Mouse (Mus musculus): ENCODE data around the gene Glyat. TPM values are rescaled to one million over a fixed set of nuclear protein-coding genes. Genes with fewer than 3 reads are reported as not detected.

The Glyat gene
- not detected in 2 replicates for polyA plus RNA-seq (2016; fragmentation: Nextera tagmentation; extraction: Ambion mirVana)

DNA sequence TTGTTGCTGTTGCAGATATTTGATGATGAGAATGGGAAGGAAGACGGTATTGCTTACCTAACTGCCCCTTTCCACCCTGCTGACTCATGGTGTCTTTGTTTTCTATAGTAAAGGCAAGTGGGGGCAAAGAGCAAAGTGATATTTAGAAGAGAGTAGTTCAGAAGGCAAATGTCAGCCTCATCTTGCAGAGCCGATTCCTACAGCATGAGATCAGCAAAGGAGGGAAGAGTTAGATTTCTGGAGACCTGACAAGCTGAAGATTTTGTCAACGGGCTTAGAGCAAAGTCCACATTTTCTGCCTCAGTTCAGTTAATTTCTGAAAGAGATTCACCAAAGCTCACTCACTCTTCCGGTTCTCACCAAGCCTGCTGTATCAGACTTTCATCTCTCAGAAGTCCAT, at the start of gene Glyat:
Gene Glyat (plus strand): TSS at position 133 of the 400 bp plus-strand sequence.
- Histone ChIP-seq H3K27ac (no peak within 1 kb of the TSS), H3K27me3 (ENCODE audit: insufficient read depth, poor library complexity, severe bottlenecking) (no peaks in the 10 kb centered on the region), H3K9me3 (no peaks in the 10 kb centered on the region), H3K36me3 (no peaks in the 10 kb centered on the region), H3K4me1 (replicated peaks) (no peaks in the 10 kb centered on the region), H3K4me3 (no peak within 1 kb of the TSS)
- 82% methylated on average over 4 of the region's 4 CpGs for WGBS
- DNase-seq (ENCODE audit: low spot score): no peak

DNA sequence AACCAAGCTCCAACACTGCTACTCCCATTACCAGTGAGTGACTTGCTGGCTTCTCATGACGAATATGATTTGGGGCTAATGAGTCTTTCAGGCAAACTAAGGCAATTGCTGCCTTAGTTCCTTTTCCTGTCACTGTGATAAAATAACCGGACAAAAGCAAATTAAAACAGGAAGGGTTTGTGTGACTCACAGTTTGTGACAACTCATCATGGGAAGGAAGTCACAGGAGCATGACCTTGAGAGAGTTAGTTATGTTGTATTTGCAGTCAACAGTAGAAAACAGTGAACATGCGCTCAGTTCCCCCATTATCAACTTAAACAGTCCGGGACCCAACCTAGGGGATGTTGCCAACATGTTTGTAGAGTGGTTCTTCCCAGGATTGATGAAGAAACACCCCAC, 47.8 kb upstream of the Glyat start:
- Histone ChIP-seq H3K4me1 (replicated peaks) (no peaks in the 10 kb centered on the region), H3K4me3 (no peak overlapping the region), H3K9me3 (no peaks in the 10 kb centered on the region), H3K27ac (no peak overlapping the region), H3K36me3 (peaks cover 12% of the 10 kb centered on the region; the same call in 1 of the 2 replicates), H3K27me3 (ENCODE audit: insufficient read depth, poor library complexity, severe bottlenecking) (no peaks in the 10 kb centered on the region)
- no peak for DNase-seq (ENCODE audit: low spot score)
- 85% methylated on average over 4 of the region's 4 CpGs for WGBS

DNA sequence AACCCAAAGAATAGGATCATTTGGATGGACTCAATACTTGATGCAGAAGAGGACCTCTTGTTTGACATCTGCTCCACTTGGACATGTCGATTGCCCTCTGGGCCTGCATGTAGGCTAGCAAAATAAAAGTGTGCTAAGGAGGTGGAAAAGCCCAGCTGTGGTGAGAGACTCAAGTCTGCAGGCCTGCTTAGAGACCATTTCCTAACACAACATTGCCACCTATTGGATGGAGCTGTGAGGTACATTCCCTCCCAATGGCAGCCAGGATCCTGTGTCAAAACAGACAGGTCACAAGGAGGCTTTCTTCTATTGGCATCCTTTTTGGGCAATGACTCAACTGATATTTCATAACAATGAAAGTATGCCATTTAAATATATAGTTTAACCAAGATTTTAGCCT, 41.2 kb upstream of the Glyat start:
- H3K27me3 ChIP-seq (ENCODE audit: insufficient read depth, poor library complexity, severe bottlenecking): peaks cover 5% of the 10 kb centered on the region
- 17% methylated on average over 1 of the region's 1 CpGs for WGBS

DNA sequence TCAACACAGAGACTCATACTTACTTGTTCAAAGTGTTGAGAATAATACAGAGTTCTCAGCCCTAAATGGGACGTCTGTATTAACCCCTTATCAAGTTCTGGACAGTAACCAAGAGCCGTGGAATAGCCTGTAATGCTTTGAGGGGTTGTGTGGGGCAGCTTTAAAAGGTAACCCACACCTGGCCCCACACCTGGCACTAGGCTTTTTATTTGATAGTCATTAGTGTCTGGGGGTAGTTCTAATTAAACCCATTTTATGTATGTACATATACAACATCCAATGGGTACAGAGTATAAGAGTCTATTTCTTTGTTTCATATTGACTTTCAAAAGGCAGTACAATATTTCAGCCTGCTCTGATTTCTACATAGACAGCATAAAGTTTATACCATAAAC, 38.0 kb upstream of the Glyat start:
- 67% methylated on average over 2 of the region's 2 CpGs for WGBS
- Histone ChIP-seq H3K9me3 (no peaks in the 10 kb centered on the region), H3K27ac (no peak overlapping the region), H3K4me3 (peak overlapping the region; percentile 68), H3K27me3 (ENCODE audit: insufficient read depth, poor library complexity, severe bottlenecking) (peaks cover 9% of the 10 kb centered on the region), H3K4me1 (replicated peaks) (peaks cover 7% of the 10 kb centered on the region; the same call in 1 of the 2 replicates), H3K36me3 (no peaks in the 10 kb centered on the region)
- no peak for DNase-seq (ENCODE audit: low spot score)

More for the DNA sequence above, 41.2 kb upstream of the Glyat start:
- no peak overlapping the region for H3K4me3 ChIP-seq
- peaks cover 7% of the 10 kb centered on the region; the same call in 1 of the 2 replicates for H3K4me1 ChIP-seq (replicated peaks)
- H3K9me3 ChIP-seq: no peaks in the 10 kb centered on the region
- H3K36me3 ChIP-seq: peaks cover 8% of the 10 kb centered on the region; the same call in 1 of the 2 replicates
- peak; percentile 61 for DNase-seq (ENCODE audit: low spot score)
- no peak overlapping the region for H3K27ac ChIP-seq

DNA sequence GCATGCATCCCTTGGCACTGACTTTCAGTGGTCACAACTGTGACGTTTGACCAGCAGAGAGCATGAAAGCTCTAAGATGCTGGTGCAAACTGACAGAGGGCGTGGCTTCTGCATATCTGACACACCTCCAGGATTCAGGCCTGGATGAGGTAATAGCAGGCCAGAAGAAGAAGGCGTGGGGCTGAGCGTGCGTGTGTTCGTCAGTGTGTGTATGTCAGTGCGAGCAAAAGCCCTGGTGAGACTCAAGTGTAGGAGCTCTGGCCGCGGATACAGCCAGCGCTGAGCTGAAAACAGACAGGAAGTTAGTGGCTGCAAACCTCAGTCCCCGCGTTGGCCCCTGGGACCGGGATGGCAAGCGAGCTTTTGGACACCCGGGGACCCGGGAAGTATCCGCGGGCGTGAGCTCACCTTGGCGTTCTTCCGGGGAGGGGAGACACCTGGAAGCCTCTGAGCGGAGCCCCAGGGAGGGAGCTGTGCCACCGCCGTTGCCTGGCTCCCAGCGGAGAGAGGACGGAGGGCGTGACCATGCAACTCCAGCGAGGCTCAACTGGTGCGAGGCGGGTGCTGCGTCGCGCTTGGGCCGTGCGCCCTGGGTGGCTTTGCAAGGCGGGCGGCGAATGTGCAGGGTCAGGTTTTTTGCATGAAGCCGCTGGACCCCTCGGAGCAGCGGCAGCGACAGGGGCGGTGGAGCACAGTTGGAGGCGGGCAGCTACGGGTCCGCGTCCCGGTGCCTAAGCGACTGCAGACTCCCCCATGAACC, 37.4 kb upstream of the Glyat start:
- H3K27me3 ChIP-seq (ENCODE audit: insufficient read depth, poor library complexity, severe bottlenecking): peaks cover 9% of the 10 kb centered on the region
- peaks cover 7% of the 10 kb centered on the region; the same call in 1 of the 2 replicates for H3K4me1 ChIP-seq (replicated peaks)
- H3K36me3 ChIP-seq: no peaks in the 10 kb centered on the region
- H3K27ac ChIP-seq: peak overlapping the region; percentile 70
- under 1% methylated on average over 49 of the region's 49 CpGs for WGBS
- DNase-seq (ENCODE audit: low spot score): peak; percentile 57
- peak overlapping the region; percentile 68 for H3K4me3 ChIP-seq
- H3K9me3 ChIP-seq: no peaks in the 10 kb centered on the region

DNA sequence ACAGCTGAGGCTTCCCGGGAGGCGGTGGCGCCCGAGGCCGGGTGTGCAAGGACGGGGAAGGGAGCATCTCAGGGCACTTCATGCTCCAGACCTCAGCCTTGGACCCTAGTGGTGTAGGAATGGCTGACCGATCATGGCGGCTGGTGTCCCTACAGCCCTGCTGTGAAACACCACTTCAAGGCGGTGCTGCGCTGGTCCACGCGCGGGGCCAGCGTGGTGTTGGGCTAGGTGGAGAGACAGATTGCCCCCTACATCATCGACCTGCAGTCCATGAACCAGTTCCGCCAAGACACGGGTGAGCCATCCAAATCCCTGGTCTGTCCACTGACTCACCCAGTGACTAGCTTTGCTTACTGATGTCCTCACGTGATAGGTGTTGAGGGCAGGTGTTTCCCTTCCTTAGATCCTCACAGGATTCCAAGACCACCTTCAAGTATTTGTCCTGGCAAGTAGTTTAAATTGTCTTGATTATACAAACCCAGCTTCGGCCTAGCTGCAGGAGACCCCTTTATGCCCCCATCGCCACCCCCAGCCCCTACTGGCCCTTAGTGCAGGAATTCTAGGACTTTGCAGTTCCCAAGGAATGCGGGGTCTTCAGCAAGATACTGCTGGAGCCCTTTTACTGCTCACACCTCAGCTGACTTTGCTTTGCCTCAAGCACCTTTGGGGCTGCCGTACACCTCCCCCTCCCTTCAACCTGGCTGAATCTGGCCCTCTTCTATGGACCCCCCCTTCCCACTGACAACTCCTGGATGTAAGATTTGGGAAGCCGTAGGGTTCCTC, 36.6 kb upstream of the Glyat start:
- peaks cover 7% of the 10 kb centered on the region; the same call in 1 of the 2 replicates for H3K4me1 ChIP-seq (replicated peaks)
- DNase-seq (ENCODE audit: low spot score): no peak

DNA sequence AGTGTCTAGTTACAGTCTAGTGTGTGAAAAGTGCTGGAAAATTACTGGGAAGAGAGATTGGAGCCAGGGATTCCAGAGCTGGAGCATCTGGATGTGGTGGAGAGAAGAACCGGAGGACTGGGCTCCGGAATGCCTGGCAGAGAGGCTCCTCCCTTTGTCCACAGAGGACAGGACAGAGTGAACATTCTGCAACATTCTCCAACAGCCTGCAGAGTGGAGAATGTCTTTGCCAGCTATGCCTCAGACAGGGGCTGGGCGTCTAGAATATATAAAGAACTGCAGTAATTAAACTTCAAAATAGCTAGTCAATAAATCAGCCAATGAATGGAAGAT, 36.1 kb upstream of the Glyat start:
- no peak for DNase-seq (ENCODE audit: low spot score)
- Histone ChIP-seq H3K36me3 (no peaks in the 10 kb centered on the region), H3K4me1 (replicated peaks) (peaks cover 7% of the 10 kb centered on the region; the same call in 1 of the 2 replicates), H3K4me3 (peak overlapping the region; percentile 68; the same call in 1 of the 2 replicates), H3K27ac (no peak overlapping the region), H3K27me3 (ENCODE audit: insufficient read depth, poor library complexity, severe bottlenecking) (peaks cover 9% of the 10 kb centered on the region), H3K9me3 (no peaks in the 10 kb centered on the region)
- 69% methylated on average over 3 of the region's 3 CpGs for WGBS

More for the DNA sequence above, 36.6 kb upstream of the Glyat start:
- H3K9me3 ChIP-seq: no peaks in the 10 kb centered on the region
- WGBS: 20% methylated on average over 23 of the region's 23 CpGs
- H3K27me3 ChIP-seq (ENCODE audit: insufficient read depth, poor library complexity, severe bottlenecking): peaks cover 9% of the 10 kb centered on the region
- peak overlapping the region; percentile 68 for H3K4me3 ChIP-seq
- peak overlapping the region; percentile 70 for H3K27ac ChIP-seq
- H3K36me3 ChIP-seq: no peaks in the 10 kb centered on the region

DNA sequence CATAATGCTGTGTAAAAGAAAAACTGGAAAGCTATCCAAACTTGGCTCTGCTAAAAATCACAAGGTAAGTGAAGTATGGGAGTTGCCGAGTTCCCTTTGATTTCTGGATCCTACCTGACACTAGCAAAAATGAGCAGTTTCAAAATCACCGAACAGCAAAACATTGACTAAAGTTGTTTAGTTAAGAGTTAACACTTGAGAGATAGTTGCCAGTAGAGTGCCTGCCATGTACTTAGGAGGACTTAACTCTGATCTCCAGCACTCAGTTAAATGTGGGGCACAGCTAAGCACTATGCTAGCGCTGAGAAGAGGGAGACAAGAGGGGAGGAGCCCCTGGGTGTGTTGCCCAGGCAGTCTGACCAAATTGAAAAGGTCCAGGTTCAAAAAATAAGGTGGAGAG, 34.4 kb upstream of the Glyat start:
- H3K36me3 ChIP-seq: no peaks in the 10 kb centered on the region
- no peak for DNase-seq (ENCODE audit: low spot score)
- H3K27ac ChIP-seq: no peak overlapping the region
- no peaks in the 10 kb centered on the region for H3K9me3 ChIP-seq
- peaks cover 9% of the 10 kb centered on the region for H3K27me3 ChIP-seq (ENCODE audit: insufficient read depth, poor library complexity, severe bottlenecking)
- peaks cover 7% of the 10 kb centered on the region; the same call in 1 of the 2 replicates for H3K4me1 ChIP-seq (replicated peaks)
- H3K4me3 ChIP-seq: no peak overlapping the region
- 68% methylated on average over 3 of the region's 3 CpGs for WGBS

DNA sequence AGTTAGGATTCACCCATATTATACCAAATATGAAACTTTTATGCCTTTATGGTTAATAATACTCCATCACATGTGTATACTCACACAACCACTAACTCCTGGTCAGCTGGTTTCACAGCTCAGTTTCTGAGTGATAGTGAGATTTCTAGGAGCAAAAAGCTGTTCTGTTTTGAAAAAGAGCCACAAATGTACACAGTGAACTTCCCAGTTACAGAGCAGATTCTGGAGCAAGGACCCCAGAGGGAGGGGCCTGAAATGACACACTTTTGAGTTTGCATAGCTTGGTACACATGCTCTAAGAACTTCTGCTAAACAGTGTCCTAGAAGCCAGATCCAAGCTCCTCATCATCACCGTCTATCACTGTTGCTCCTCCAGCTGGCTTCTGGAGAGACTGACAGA, 33.4 kb upstream of the Glyat start, which contains the start of gene Gm4952:
Gene Gm4952 (plus strand): TSS at position 301 of the 400 bp plus-strand sequence.
- peaks cover 9% of the 10 kb centered on the region for H3K27me3 ChIP-seq (ENCODE audit: insufficient read depth, poor library complexity, severe bottlenecking)
- no peak within 1 kb of the TSS for H3K27ac ChIP-seq
- H3K4me3 ChIP-seq: no peak within 1 kb of the TSS
- H3K4me1 ChIP-seq (replicated peaks): peaks cover 7% of the 10 kb centered on the region; the same call in 1 of the 2 replicates
- H3K9me3 ChIP-seq: no peaks in the 10 kb centered on the region
- 76% methylated on average over 1 of the region's 1 CpGs for WGBS
- DNase-seq (ENCODE audit: low spot score): no peak
- H3K36me3 ChIP-seq: no peaks in the 10 kb centered on the region

DNA sequence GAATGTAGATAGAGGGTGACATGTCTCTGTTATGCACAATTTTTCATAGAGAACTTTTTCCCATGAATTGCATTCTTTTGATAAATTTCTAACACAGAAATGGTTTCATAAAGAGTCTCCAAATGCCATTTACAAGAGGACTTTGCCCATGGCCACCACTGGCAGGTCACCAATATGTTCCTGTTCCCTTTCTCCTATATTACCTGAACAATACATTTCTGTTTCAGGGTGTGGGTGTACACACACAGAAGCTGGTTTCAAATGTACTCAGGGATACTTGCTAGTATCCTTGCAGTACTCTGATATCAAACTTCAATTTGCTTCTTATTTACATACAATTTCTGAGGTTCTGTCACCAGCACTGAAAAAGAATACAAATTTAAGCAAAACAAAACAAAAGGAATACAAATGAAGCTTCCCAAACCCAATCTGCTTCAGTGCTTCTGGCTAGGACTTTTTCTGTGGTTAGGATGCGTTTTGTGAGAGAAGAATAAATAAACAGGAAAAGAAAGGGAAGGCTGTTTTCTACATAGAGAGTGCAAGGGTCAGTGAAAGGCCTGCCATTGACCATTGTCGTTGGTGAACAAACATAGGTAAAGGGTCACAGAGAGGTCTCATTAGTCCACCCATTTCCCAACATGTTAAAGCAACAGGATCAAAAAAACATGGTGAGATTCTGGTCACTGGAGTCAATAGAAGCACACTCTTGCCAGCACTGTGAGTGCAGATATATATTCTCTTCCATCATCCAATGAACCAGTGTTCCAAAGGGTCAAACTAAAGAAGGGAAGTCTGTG, 32.2 kb upstream of the Glyat start:
- Histone ChIP-seq H3K27ac (no peak overlapping the region), H3K9me3 (no peaks in the 10 kb centered on the region), H3K4me3 (no peak overlapping the region), H3K27me3 (ENCODE audit: insufficient read depth, poor library complexity, severe bottlenecking) (peaks cover 9% of the 10 kb centered on the region), H3K36me3 (no peaks in the 10 kb centered on the region), H3K4me1 (replicated peaks) (peaks cover 6% of the 10 kb centered on the region; the same call in 1 of the 2 replicates)
- WGBS: 30% methylated on average over 2 of the region's 2 CpGs
- no peak for DNase-seq (ENCODE audit: low spot score)

DNA sequence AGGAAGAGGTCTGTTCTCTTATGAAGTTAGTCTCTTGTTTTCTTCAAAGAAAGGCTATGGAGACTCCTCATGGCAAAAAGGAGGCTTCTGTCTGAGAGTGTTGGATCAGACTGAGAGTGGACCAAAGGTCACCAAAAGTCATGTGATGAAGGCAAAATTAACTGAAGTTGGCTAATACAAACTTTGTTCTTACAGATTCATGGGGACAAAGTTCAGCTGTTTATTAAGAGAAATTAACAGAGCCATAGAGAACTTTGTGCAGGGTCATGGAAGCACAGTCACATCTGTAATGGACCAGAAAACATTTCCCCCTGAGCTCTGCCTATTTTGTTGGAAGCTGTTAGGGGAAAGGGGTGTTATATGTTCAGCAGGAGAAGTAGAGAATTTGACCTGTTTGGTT, 24.8 kb upstream of the Glyat start:
- Histone ChIP-seq H3K27ac (no peak overlapping the region), H3K4me3 (no peak overlapping the region), H3K27me3 (ENCODE audit: insufficient read depth, poor library complexity, severe bottlenecking) (no peaks in the 10 kb centered on the region), H3K4me1 (replicated peaks) (no peaks in the 10 kb centered on the region), H3K9me3 (no peaks in the 10 kb centered on the region), H3K36me3 (no peaks in the 10 kb centered on the region)
- DNase-seq (ENCODE audit: low spot score): no peak

DNA sequence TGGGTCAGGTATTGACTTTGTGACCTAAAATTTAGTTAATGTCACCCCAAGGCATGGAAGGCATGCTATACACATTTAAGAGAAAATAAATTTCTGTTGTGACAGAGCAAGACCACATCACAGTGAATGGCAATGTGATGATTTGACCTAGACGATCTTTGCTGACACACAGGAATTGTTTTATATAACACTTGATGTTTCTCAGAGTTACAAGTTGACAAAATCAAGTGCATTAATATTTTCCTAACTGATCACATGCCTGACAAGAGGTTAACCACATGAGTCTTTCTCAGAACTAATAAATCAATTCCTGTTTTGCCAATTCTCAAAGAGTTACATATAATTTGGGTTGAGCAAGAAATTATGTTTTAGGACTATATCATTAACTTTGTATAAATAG, 19.5 kb upstream of the Glyat start:
- Histone ChIP-seq H3K9me3 (no peaks in the 10 kb centered on the region), H3K27me3 (ENCODE audit: insufficient read depth, poor library complexity, severe bottlenecking) (no peaks in the 10 kb centered on the region), H3K36me3 (no peaks in the 10 kb centered on the region), H3K27ac (no peak overlapping the region), H3K4me3 (no peak overlapping the region), H3K4me1 (replicated peaks) (no peaks in the 10 kb centered on the region)
- 79% methylated on average over 1 of the region's 1 CpGs for WGBS
- no peak for DNase-seq (ENCODE audit: low spot score)

Measured in hindbrain, embryonic 10.5 days (tissue).